Mouse (Mus musculus): ENCODE data around the gene Glod4. TPM values are rescaled to one million over a fixed set of nuclear protein-coding genes. Genes with fewer than 3 reads are reported as not detected.
A peak's percentile ranks its signal among the peaks of the same experiment; 100 is the strongest.
"Not testable (repeated sequence)": the region's sequence is repeated elsewhere in the genome, so short reads cannot be mapped to it uniquely, and the experiment has no call there.

Gene Glod4
- polyA plus RNA-seq, 1 experiment from 2014 or later, result 128 TPM

DNA sequence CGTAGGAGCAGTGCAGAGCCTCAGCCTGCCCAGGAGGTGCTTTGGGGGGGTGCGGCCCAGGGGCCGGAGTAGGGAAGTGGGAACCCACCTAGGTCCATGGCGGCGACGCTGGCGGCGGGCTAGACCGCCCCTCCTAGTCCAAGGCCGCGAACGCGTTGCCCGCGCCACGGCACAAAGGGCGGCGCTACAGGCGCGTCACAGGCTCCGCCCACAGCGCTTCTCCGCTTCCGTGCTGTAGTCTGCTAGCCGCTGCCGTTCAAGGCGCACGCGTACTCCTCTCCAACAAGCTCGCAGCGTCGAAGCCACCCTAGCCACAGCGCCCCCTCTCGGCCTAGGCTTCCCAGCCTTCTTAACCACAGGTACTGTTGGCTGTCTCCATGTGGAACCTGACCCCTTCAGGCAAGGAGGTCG lies 26.1 kb downstream of the Glod4 start, which contains the start of the genes Dbil5 and Gemin4:
TSS of gene Dbil5 (plus strand) at position 219 of the 411 bp plus-strand sequence.
TSS of gene Gemin4 (minus strand) at position 275 of the 411 bp plus-strand sequence.
- peak within 1 kb of the TSS; percentile 83 for H3K4me3 ChIP-seq (replicated peaks)
- peak; percentile 98 for ATAC-seq
- peaks cover 45% of the 10 kb centered on the region for H3K36me3 ChIP-seq
- peaks cover 16% of the 10 kb centered on the region for H3K4me1 ChIP-seq (replicated peaks)
- peak within 1 kb of the TSS; percentile 90 for H3K27ac ChIP-seq
- WGBS, result under 1% methylated on average over 30 of the region's 35 CpGs
- H3K9me3 ChIP-seq, result no peaks in the 10 kb centered on the region
- H3K9ac ChIP-seq (replicated peaks), result peak within 1 kb of the TSS; percentile 93
- H3K4me2 ChIP-seq (replicated peaks), result peak within 1 kb of the TSS; percentile 81
- no peaks in the 10 kb centered on the region for H3K27me3 ChIP-seq

DNA sequence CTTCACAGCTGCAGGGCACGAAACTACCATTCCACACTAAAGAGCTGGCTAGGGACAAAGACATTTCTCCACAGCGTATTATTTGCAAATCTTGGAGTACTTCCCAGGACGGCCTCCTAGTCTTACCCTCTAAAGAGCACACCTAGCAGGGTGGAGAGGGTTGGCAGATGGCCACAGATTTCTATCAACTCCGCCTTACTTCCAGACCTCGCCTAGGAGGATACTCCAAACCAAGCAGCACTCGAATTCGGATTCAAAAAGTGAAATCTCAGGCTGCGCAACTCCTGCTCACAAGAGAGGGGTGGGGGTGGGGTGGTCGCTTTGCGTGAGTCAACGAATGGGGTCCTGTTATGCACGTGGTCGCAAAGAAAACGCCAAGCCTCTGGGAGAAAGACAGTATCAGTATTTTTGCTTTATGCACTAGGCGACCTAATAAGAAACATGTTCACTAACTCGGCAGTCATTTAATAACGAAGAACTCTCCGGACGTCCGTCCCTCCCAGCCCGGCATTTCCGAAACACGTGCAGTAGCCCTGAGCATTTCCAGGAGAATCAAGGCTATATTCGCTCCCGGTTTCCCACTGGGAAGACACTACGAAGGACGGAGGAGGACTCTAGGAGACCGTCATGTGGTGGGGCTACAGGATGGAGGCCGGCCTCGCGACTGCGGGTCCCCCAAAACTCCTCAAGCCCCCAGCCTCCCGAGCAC lies 26.7 kb downstream of the Glod4 start:
- H3K9me3 ChIP-seq, result no peaks in the 10 kb centered on the region
- H3K36me3 ChIP-seq, result peaks cover 47% of the 10 kb centered on the region
- ATAC-seq, result peak; percentile 0; the same call in 1 of the 2 replicates
- no peaks in the 10 kb centered on the region for H3K27me3 ChIP-seq
- WGBS, result 2% methylated on average over 33 of the region's 33 CpGs
- peak overlapping the region; percentile 83 for H3K4me3 ChIP-seq (replicated peaks)
- H3K4me1 ChIP-seq (replicated peaks), result peaks cover 16% of the 10 kb centered on the region
- peak overlapping the region; percentile 93 for H3K9ac ChIP-seq (replicated peaks)
- H3K27ac ChIP-seq, result peak overlapping the region; percentile 90
- H3K4me2 ChIP-seq (replicated peaks), result peak overlapping the region; percentile 81

DNA sequence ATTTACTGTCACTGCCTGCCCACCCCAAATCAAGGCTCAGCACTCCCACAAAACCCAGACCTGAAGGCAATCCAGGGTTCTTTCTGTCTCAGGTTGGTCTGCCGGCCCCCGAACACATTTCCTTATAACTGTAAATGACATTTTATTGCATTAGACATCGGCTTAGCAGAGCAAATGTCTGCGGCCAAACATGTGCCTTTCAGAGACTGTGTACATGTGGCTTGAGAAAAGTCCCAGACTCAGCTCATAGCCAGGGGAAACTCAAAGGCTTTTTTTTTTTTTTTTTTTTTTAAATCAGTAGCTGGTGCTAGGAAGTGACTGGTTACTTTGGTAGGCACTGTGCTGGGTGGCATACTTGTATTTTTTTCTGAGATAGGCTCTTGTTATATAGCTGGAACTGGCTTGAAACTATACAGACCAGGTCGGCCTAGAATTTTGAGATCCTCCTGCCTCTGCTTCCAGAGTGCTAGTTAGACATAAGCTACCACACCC lies 27.4 kb downstream of the Glod4 start:
- Histone ChIP-seq H3K36me3 (peaks cover 45% of the 10 kb centered on the region), H3K9me3 (no peaks in the 10 kb centered on the region), H3K9ac (replicated peaks) (peak overlapping the region; percentile 93; the same call in 1 of the 2 replicates), H3K4me2 (replicated peaks) (peak overlapping the region; percentile 81), H3K27ac (no peak overlapping the region), H3K27me3 (no peaks in the 10 kb centered on the region), H3K4me3 (replicated peaks) (peak overlapping the region; percentile 83), H3K4me1 (replicated peaks) (peaks cover 16% of the 10 kb centered on the region)
- no peak for ATAC-seq
- WGBS, result 94% methylated on average over 5 of the region's 5 CpGs

DNA sequence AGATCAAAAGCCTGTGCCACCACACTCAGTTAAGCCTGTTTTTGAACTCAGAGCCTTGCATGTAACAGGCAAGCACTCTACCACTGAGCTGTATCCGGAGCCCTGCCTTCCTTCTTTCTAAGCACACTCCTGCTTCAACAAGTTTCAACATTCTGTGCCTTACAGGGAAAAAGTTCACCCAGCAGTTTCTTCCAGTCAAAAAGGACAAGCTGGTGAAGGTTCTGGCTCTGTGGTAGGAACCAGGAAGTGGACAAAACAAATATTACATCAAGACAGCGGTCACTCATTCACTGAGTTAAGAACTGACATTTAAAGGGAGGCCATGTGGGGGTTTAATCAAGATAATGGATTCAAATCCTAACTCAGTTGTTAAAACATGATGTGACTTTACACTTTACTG lies 28.5 kb downstream of the Glod4 start:
- Histone ChIP-seq H3K9ac (replicated peaks) (no peak overlapping the region), H3K36me3 (peaks cover 47% of the 10 kb centered on the region), H3K4me1 (replicated peaks) (peaks cover 16% of the 10 kb centered on the region), H3K27ac (no peak overlapping the region), H3K4me2 (replicated peaks) (no peak overlapping the region), H3K27me3 (no peaks in the 10 kb centered on the region), H3K4me3 (replicated peaks) (no peak overlapping the region), H3K9me3 (no peaks in the 10 kb centered on the region)
- ATAC-seq, result no peak
- WGBS, result 96% methylated on average over 2 of the region's 2 CpGs

DNA sequence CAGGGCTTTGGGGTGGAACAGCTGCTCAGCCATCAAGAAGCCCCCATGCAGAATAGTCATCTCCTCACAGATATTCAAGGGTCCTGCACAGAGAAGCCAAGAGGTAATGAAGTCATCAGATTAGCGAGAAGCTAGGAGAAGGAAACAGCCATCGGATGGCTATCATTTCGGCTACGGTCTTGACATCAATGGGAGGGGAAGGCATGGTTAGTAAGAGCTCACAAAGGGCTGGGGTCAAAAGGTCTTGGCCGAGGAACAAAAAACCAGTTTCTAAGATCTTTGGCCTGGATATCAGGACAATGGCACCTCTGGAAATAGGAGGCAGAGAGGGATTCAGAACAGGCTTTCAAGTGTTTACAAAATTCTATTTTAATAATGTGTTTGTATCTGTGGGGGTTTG lies 29.7 kb downstream of the Glod4 start:
- Histone ChIP-seq H3K4me3 (replicated peaks) (no peak overlapping the region), H3K9me3 (no peaks in the 10 kb centered on the region), H3K36me3 (peaks cover 52% of the 10 kb centered on the region), H3K4me1 (replicated peaks) (peaks cover 16% of the 10 kb centered on the region), H3K27me3 (no peaks in the 10 kb centered on the region), H3K4me2 (replicated peaks) (no peak overlapping the region), H3K27ac (no peak overlapping the region), H3K9ac (replicated peaks) (no peak overlapping the region)
- no peak for ATAC-seq
- WGBS, result 22% methylated on average over 5 of the region's 5 CpGs

DNA sequence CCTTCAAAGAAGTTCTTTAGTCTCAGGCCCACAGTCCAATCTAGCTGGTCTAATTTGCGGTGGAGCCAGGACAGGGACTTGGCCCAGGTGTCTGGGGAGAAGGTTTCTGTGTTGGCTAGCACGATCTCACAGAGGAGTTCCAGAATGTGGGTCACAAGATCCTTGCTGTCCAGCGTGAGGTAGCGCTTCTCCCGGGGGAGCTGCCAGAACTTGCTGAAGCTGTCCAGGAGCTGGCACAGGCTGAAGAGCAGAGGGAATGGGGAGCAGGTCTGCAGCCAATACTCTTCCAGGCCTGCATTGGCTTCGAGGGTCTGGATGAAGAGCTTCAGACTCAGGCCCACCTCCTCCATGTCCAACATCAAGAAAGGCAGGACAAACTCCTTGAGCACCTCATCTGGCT lies 31.9 kb downstream of the Glod4 start:
- H3K4me2 ChIP-seq (replicated peaks); H3K9me3 ChIP-seq; H3K4me1 ChIP-seq (replicated peaks); H3K4me3 ChIP-seq (replicated peaks); ATAC-seq; H3K27me3 ChIP-seq; H3K27ac ChIP-seq; H3K9ac ChIP-seq (replicated peaks): not testable (repeated sequence)
- peaks cover 74% of the 10 kb centered on the region for H3K36me3 ChIP-seq
- WGBS, result 97% methylated on average over 5 of the region's 6 CpGs

DNA sequence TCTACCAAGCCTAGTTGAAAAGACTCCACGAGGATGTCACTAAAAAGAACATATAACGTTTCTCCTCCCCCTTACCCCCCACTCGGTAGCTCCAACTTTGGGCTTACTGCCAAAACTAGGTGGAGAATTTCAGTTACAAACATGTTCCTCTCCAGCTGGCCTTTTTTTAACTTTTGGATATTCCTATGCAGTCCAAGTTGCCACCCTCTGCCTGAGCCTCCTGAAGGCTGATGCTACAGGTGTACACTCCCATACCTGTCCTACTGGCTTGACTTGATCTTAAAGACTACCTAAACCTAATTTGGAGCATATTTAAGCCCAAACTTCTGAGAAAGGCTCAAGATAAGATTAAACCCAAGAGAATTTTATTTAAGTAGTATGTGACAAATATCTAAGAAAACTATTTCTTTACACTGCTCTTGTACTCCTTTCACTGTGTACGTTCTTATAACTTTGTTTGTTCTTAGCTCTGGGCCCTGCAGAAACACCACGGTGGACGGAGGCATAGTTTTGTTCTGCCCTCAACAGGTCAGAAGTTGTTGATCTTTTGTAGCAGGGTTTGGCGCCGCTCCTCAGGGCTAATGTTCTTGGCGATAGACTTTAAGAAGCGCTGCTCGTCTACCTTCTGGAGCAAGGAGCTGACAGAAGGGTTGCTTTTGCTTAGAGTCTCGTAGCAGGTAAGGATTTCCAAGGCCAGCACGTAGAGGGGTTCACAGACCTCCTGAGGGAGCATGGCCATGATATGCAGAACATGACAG lies 33.1 kb downstream of the Glod4 start:
- no peak for ATAC-seq
- Histone ChIP-seq H3K36me3 (peaks cover 86% of the 10 kb centered on the region), H3K4me2 (replicated peaks) (no peak overlapping the region), H3K4me1 (replicated peaks) (no peaks in the 10 kb centered on the region), H3K27me3 (no peaks in the 10 kb centered on the region), H3K9ac (replicated peaks) (no peak overlapping the region), H3K27ac (no peak overlapping the region), H3K4me3 (replicated peaks) (no peak overlapping the region), H3K9me3 (no peaks in the 10 kb centered on the region)
- 94% methylated on average over 13 of the region's 13 CpGs for WGBS

DNA sequence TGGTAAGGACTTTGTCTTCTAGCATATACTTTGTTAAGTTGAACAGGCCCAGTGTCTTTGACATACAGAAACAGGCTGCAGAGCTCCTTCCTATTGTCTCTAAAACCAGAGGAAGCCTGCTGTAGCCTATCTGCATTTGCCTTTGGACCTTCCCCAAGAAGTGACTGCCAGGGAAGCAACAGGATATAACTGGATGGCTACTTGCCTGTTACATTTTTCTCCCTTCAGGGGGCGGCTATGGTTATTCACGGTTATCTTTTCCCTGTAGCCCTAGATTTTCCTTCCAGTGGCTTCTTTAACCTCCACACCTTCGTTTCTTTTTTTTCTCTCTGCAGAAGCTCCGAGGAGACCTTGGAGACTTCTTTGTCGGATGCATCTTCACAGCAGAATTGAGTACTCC lies 36.7 kb downstream of the Glod4 start:
- H3K36me3 ChIP-seq, result peaks cover 70% of the 10 kb centered on the region
- H3K9ac ChIP-seq (replicated peaks), result no peak overlapping the region
- no peak overlapping the region for H3K4me3 ChIP-seq (replicated peaks)
- peaks cover 14% of the 10 kb centered on the region for H3K4me1 ChIP-seq (replicated peaks)
- no peak for ATAC-seq
- no peaks in the 10 kb centered on the region for H3K9me3 ChIP-seq
- H3K27ac ChIP-seq, result no peak overlapping the region
- 91% methylated on average over 5 of the region's 5 CpGs for WGBS
- H3K4me2 ChIP-seq (replicated peaks), result no peak overlapping the region
- no peaks in the 10 kb centered on the region for H3K27me3 ChIP-seq

DNA sequence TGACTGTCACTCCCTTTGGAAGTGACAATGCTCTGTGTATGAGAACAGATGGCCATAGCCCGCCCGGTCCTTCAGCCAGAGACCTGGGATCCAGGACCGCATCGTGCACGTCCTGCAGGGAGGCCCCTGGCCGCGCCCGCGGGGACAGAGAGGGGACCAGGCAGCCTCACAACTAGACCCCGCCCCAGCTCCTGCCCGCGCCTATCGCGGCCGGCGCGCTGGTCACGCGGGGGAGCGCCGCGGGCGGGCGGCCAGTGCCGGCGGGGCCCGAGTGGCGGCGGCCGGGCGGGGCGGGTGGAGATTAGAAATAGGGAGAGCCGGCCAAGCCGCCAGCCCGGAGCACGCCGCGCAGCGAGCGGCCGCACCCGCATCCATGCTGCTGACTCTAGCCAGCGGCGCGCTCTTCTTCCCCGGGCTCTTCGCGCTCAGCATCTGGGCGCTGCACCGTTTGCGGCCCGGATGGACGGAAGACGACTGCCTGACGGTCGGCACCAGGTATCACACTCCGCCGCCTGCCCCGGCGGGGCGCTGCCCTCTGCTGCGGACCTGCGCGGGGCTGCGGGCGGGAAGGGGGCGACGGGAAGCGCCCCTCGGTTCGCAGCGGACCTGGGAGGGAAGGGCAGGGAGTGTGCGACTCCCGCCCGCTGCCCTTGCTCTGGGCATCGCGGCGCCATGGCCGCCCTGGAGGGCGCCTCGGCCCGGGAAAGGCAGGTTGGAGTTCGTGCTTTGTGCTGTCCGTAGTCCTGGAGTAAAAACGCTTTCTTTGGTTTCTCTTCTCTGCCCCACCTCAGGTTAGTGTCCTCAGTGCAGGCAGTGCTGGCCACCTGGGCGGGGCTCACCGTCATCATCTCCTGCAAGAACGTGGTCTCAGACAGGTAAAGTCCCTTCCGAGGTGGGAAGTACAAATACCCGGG lies 41.5 kb downstream of the Glod4 start:
- under 1% methylated on average over 76 of the region's 90 CpGs for WGBS
- peak; percentile 98 for ATAC-seq
- peak overlapping the region; percentile 81 for H3K4me2 ChIP-seq (replicated peaks)
- peak overlapping the region; percentile 86 for H3K4me3 ChIP-seq (replicated peaks)
- no peaks in the 10 kb centered on the region for H3K9me3 ChIP-seq
- H3K36me3 ChIP-seq, result peaks cover 24% of the 10 kb centered on the region
- H3K9ac ChIP-seq (replicated peaks), result peak overlapping the region; percentile 97
- H3K27ac ChIP-seq, result peak overlapping the region; percentile 87
- 0 out of 2 replicates have a peak, but pooled peaks cover 6% of the 10 kb centered on the region for H3K27me3 ChIP-seq
- peaks cover 14% of the 10 kb centered on the region for H3K4me1 ChIP-seq (replicated peaks)

DNA sequence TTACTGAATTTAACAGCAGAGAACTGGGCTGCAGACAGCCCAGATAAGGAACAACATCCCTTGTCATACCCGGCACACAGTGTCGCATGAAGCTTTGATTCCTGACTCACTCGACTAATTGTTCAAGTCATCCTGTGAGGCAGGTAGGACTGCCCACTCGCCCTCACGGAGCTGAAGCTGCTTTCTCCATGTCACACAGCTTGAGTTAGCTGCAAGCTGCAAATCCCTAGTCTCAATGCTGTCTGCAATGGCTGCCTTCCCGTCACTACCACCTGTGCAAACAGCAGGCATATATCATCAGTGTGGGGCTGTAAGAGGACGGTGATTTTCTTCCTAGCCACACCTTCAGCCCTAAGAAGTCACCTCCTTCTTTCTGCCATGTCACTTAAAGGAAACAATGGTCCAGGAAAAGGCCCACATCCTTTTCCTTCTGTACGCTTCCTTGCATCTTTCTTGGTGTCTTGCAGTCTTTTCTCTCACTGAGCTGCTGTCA lies 46.5 kb downstream of the Glod4 start:
- Histone ChIP-seq H3K4me2 (replicated peaks) (no peak overlapping the region), H3K27me3 (0 out of 2 replicates have a peak, but pooled peaks cover 7% of the 10 kb centered on the region), H3K4me1 (replicated peaks) (no peaks in the 10 kb centered on the region; the same call in none of the 2 replicates), H3K4me3 (replicated peaks) (no peak overlapping the region), H3K9ac (replicated peaks) (0 out of 2 replicates have a peak overlapping the region, but pooled peaks have one; percentile 14), H3K36me3 (no peaks in the 10 kb centered on the region), H3K9me3 (no peaks in the 10 kb centered on the region), H3K27ac (no peak overlapping the region)
- 51% methylated on average over 8 of the region's 8 CpGs for WGBS
- ATAC-seq, result no peak

DNA sequence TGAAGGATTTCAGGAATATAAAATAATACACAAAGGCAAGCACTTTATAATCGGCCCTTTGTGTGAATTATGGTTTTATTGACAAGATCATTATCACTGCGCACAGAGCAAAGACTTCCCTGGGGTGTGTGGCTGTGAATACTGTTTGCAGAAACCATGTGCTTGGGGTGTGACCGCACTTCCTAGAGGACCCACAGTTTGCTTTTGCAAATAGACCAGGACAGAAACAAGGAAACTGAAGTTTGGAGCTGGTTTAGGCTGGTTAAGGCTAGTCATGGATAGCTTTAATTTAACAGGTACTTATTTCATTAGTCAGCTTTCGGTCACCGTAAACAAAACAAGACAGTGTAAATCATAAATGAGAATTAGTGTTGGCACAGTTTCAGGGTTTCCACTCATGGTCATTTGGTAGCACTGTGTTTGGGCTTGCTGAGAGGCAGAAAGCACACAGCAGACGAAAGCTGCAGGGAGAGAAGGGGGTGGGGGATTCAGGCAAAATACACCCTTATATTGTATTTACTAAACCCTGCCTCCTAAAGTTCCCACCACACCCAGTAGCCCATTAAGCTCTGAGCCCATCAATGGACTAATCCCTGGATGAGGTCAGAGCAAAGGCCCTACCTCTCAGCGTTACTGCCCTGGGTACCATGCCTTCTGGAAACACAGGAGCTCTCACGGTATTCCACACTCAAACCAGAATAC lies 47.1 kb downstream of the Glod4 start:
- H3K4me3 ChIP-seq (replicated peaks), result no peak overlapping the region
- WGBS, result 62% methylated on average over 8 of the region's 8 CpGs

More for the DNA sequence above, 47.1 kb downstream of the Glod4 start:
- Histone ChIP-seq H3K9ac (replicated peaks) (no peak overlapping the region), H3K9me3 (no peaks in the 10 kb centered on the region), H3K27ac (no peak overlapping the region), H3K36me3 (no peaks in the 10 kb centered on the region), H3K4me1 (replicated peaks) (no peaks in the 10 kb centered on the region; the same call in none of the 2 replicates), H3K4me2 (replicated peaks) (no peak overlapping the region), H3K27me3 (0 out of 2 replicates have a peak, but pooled peaks cover 7% of the 10 kb centered on the region)
- ATAC-seq, result no peak
